Mouse (Mus musculus) liver, adult 2 months (tissue): ENCODE measurements at regions not wholly inside any gene's neighbourhood (a gene's known extent, or its start where the extent isn't known, plus 50 kb on each side); places are given as distances from the start of the nearest gene placed in this dataset.
"Not testable (repeated sequence)": the region's sequence is repeated elsewhere in the genome, so short reads cannot be mapped to it uniquely, and the experiment has no call there.

Source experiments
- CTCF ChIP-seq: fragments of 200-500 bp; IDR thresholded peaks from 2 replicates; pipeline ENCODE4 v1.5.1; 2011; ENCODE audit warnings: low read depth, low read length, control low read depth
- POLR2A ChIP-seq: fragments of 200-500 bp; IDR thresholded peaks from 2 replicates; pipeline ENCODE4 v1.6.1; 2011; ENCODE audit warnings: low read length, control low read depth; ENCODE audit not compliant: insufficient read depth; ENCODE audit errors: extremely low read depth

DNA sequence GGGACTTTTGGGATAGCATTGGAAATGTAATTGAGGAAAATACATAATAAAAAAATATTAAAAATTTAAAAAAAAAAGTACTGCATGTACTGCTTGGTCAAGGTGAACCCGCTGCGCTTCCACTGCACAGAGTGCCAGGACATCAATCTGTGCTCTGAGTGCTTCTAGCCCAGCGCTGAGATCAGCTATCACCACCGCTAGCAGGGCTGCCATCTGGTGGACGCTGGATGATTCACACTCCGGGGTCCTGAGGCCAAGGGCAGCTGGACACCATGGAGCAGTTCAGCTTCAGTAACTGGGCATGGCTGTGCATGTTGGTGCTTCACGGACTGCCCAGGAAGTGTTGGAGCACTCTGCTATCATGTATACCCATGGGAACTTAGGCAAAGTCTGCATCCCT is 102.1 kb upstream of the Syn3 start:
- TF ChIP-seq CTCF, POLR2A: not testable (repeated sequence)
